Mouse (Mus musculus) small intestine, adult 2 months (tissue): ENCODE data around the gene Smok2a. TPM values are rescaled to one million over a fixed set of nuclear protein-coding genes. Genes with fewer than 3 reads are reported as not detected.
"Not testable (repeated sequence)": the region's sequence is repeated elsewhere in the genome, so short reads cannot be mapped to it uniquely, and the experiment has no call there.

Experiments
- H3K27ac ChIP-seq: fragments of 200-500 bp; 2 replicates; pipeline ENCODE4 v1.5.1; 2012; ENCODE audit warnings: low read depth, low read length, control low read depth, inconsistent platforms; ENCODE audit not compliant: insufficient read depth
- H3K27me3 ChIP-seq: fragments of 200-500 bp; 2 replicates; pipeline ENCODE4 v1.6.1; 2012; ENCODE audit warnings: mild to moderate bottlenecking, moderate library complexity, low read length, inconsistent platforms; ENCODE audit not compliant: control insufficient read depth, insufficient read depth
- H3K36me3 ChIP-seq: fragments of 200-500 bp; 2 replicates; pipeline ENCODE4 v1.6.1; 2012; ENCODE audit warnings: mild to moderate bottlenecking, low read length, control low read depth, inconsistent platforms; ENCODE audit not compliant: control insufficient read depth, insufficient read depth
- H3K4me1 ChIP-seq: fragments of 200-500 bp; 2 replicates; pipeline ENCODE4 v1.6.1; 2012; ENCODE audit warnings: low read length, inconsistent platforms, mixed read lengths; ENCODE audit not compliant: control insufficient read depth, insufficient read depth, insufficient read length
- H3K4me3 ChIP-seq: fragments of 200-500 bp; 2 replicates; pipeline ENCODE4 v1.5.1; 2012; ENCODE audit warnings: low read depth, mild to moderate bottlenecking, control low read depth, inconsistent platforms, low read length, moderate library complexity
- CTCF ChIP-seq: fragments of 200-500 bp; IDR thresholded peaks from 2 replicates; pipeline ENCODE4 v1.5.1; 2012; ENCODE audit warnings: low read depth, mild to moderate bottlenecking, control low read depth, inconsistent platforms, low read length, moderate library complexity, mixed read lengths; ENCODE audit not compliant: insufficient replicate concordance, insufficient read length; ENCODE audit errors: extremely low read depth
- POLR2A ChIP-seq: fragments of 200-500 bp; IDR thresholded peaks from 2 replicates; pipeline ENCODE4 v1.6.1; 2012; ENCODE audit warnings: low read depth, mild to moderate bottlenecking, control low read depth, inconsistent platforms, low read length, moderate library complexity
- WGBS: fragments of 180-500 bp; shearing (Covaris S2); methylation state at CpG from one replicate; pipeline ENCODE4 v1.1.7; 2018; 5-methylcytosine and 5-hydroxymethylcytosine counted together
- polyA plus RNA-seq: library from polyadenylated mRNA; depleted of rRNA; stranded (reverse); fragments of >200 nt; gene quantifications from 2 replicates; pipeline ENCODE4 v1.2.3, GENCODE M21; 2012; rRNA removed

Gene Smok2a
- polyA plus RNA-seq = not detected in 2 replicates

- H3K27ac ChIP-seq = no peak within 1 kb of the TSS
- 82% methylated on average over 3 of the region's 3 CpGs for WGBS
- no peaks in the 10 kb centered on the region for H3K27me3 ChIP-seq
- TF ChIP-seq CTCF (no peak), POLR2A (no peak)
- no peaks in the 10 kb centered on the region for H3K36me3 ChIP-seq
- H3K4me3 ChIP-seq = no peak within 1 kb of the TSS
- no peaks in the 10 kb centered on the region for H3K4me1 ChIP-seq
These were observed at the start of gene Smok2a for GRCm38 (mm10) chr17:13220888-13221287. TSS of gene Smok2a (plus strand) at chr17:13221188.

DNA sequence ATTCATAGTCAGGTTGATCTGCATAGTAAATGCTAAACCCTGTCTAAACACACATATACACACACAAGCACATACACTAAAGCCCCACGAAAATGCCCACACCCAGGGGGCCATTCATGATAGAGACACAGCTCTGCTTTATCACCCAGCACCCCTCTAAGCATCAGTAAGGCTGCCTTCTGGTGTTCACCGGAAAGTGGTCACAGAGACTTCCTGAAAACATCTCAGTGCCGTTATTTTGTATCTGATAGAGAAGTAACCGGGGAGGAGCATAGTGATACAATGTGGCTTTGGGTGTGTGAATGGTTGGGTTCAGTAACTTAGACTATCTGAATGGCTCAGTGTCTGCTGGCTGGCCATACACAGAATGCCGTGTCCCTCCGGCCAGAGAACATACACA is 47.4 kb upstream of the Smok2a start:
- not testable (repeated sequence) for H3K4me1 ChIP-seq, H3K27me3 ChIP-seq, H3K27ac ChIP-seq, H3K36me3 ChIP-seq, H3K4me3 ChIP-seq
- WGBS = 86% methylated on average over 6 of the region's 6 CpGs

DNA sequence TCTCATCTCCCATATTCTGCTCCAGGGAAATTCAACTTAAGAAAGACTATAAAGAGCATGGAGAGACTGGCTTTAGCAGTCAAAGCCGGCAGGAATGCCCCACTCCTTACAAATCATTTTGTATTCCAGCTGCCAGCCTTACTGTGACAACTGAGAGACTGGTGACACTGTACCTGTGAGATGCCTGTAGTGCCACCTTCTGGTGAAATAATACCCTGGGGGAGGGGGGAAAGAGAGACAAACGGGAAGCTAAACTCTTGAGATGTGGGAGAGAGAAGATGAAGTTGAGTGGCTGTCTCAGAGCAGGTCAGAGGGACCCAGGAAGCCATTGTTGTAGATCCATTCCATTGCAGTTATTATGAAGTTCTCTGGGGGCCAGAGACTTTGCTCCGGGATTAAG is 47.0 kb upstream of the Smok2a start:
- not testable (repeated sequence) for H3K27me3 ChIP-seq, H3K36me3 ChIP-seq
- WGBS = 24% methylated on average over 2 of the region's 3 CpGs

DNA sequence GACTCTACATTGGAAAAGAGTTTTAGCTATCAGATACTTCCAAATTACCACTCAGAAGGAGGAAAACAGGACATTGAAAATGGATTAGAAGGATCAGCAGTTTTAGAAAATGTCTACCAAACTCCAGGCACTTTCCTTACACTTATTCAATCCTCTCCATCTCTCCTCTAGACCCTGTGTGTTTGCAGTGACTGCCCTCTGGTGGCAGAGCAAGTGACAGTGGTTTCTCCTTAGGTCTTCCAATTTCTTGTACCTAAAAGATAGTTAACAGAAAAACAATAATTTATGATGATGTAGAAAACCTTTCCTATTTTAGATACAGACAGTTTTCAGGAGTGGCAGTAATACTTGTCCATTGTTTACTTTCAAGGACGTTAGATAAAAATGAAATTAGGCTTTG is 45.4 kb upstream of the Smok2a start:
- H3K27ac ChIP-seq, H3K4me3 ChIP-seq, H3K4me1 ChIP-seq, H3K36me3 ChIP-seq, H3K27me3 ChIP-seq: not testable (repeated sequence)
- 57% methylated on average over 1 of the region's 1 CpGs for WGBS

More for the DNA sequence above, 47.0 kb upstream of the Smok2a start:
- H3K4me1 ChIP-seq, H3K27ac ChIP-seq, H3K4me3 ChIP-seq: not testable (repeated sequence)

DNA sequence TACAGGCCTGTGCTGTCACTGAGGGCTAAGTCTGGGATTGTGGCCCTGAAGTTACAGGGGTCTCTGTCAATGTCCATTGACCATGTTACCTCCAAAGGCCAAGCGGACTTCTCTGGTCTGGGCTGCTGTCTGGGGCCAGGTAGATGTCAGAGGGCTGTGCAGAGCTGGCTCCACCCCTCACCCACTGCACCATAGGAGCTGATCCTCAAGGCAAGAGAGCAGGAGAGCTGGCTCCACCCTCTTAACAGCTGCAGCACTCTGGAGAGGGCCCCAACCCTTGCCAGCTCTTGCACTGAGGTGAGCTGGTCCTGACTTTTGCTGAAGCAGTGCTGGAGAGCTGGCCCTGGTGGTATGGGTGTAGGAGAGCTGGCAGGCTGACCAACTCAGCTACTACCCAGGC is 43.2 kb upstream of the Smok2a start:
- WGBS = 57% methylated on average over 1 of the region's 1 CpGs
- H3K4me1 ChIP-seq, H3K36me3 ChIP-seq, H3K4me3 ChIP-seq, H3K27ac ChIP-seq, H3K27me3 ChIP-seq: not testable (repeated sequence)

- not testable (repeated sequence) for H3K36me3 ChIP-seq, H3K27ac ChIP-seq, H3K4me1 ChIP-seq, H3K27me3 ChIP-seq, H3K4me3 ChIP-seq
- WGBS = 85% methylated on average over 4 of the region's 4 CpGs
These were observed 42.0 kb upstream of the Smok2a start for GRCm38 (mm10) chr17:13179021-13179420.

GRCm38 (mm10) chr17:13180491-13180890 is 40.5 kb upstream of the Smok2a start:
- not testable (repeated sequence) for H3K4me1 ChIP-seq, H3K27ac ChIP-seq, H3K4me3 ChIP-seq, H3K36me3 ChIP-seq, H3K27me3 ChIP-seq
- 90% methylated on average over 5 of the region's 5 CpGs for WGBS

GRCm38 (mm10) chr17:13182712-13183111 is 38.3 kb upstream of the Smok2a start:
- not testable (repeated sequence) for H3K36me3 ChIP-seq, H3K27ac ChIP-seq, H3K4me3 ChIP-seq, H3K27me3 ChIP-seq, H3K4me1 ChIP-seq
- 58% methylated on average over 3 of the region's 4 CpGs for WGBS

GRCm38 (mm10) chr17:13184514-13184913 is 36.5 kb upstream of the Smok2a start:
- not testable (repeated sequence) for H3K27ac ChIP-seq, H3K27me3 ChIP-seq, H3K4me3 ChIP-seq, H3K36me3 ChIP-seq, H3K4me1 ChIP-seq
- WGBS = 91% methylated on average over 5 of the region's 5 CpGs

GRCm38 (mm10) chr17:13186541-13186940 is 34.4 kb upstream of the Smok2a start:
- H3K4me3 ChIP-seq, H3K36me3 ChIP-seq, H3K4me1 ChIP-seq, H3K27ac ChIP-seq, H3K27me3 ChIP-seq: not testable (repeated sequence)
- 81% methylated on average over 6 of the region's 6 CpGs for WGBS

DNA sequence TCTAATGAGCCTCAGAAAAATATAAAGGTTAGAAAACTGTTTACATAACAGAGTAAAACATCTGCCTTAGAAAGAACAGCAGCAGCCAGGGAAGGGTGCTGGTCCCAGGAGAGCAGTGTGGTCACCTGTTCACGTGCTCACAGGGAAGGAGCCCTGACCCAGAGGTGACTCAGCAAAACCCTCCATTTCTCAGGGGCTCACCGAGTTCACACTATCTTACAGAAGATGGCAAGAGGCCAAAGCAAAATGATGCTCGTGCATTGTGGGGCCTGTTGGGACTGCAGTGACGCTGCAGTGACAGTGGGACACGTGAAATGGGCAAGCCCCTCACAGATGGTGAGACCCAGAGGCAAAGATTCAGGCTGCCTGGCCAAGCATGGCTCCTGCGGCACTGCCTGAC is 33.4 kb upstream of the Smok2a start:
- 41% methylated on average over 6 of the region's 6 CpGs for WGBS
- H3K27ac ChIP-seq, H3K36me3 ChIP-seq, H3K4me1 ChIP-seq, H3K27me3 ChIP-seq, H3K4me3 ChIP-seq: not testable (repeated sequence)

DNA sequence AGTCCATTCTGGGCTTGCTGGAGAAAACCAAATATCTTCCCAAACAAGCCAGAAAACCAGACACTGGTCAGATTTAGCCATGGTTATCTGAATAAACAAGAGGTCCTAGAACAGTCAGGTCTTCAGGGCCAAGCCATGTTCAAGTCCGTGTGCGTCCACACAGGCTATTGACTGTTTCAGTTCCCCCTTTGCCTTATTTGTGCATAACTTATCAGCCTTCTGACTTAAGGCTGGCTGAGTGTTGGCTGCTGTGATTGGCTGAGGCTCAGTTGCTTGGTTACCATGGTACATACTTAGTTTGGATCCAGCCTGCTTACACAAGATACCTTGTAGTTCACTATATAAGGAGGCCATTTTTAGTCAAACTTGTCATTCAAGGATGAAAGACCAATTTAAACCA is 32.1 kb upstream of the Smok2a start:
- not testable (repeated sequence) for H3K27ac ChIP-seq, H3K4me1 ChIP-seq, H3K27me3 ChIP-seq, H3K4me3 ChIP-seq, H3K36me3 ChIP-seq
- 86% methylated on average over 2 of the region's 2 CpGs for WGBS
